Mouse (Mus musculus) limb, embryonic 10.5 days (tissue): ENCODE measurements around the gene Nif3l1. TPM values are rescaled to one million over a fixed set of nuclear protein-coding genes. Genes with fewer than 3 reads are reported as not detected.

Source experiments
- polyA plus RNA-seq: library from polyadenylated mRNA; unstranded; fragments of >200 nt; fragmentation: Nextera tagmentation; extraction: Ambion mirVana; gene quantifications from 2 replicates; pipeline ENCODE4 v1.2.1, GENCODE M21; 2016

The Nif3l1 gene
- polyA plus RNA-seq, 1 experiment from 2014 or later, result 77.7 TPM

Other genes starting within 250 kb of the Nif3l1 start
- gene Aox4, start 234.8 kb upstream of the Nif3l1 start, polyA plus RNA-seq, result 0.04 and 0.14 TPM in 2 replicates
- gene Aox2, start 166.8 kb upstream of the Nif3l1 start, polyA plus RNA-seq, result 0.03 TPM in 1 of 2 replicates, not detected in the other
- gene Bzw1, start 52.3 kb upstream of the Nif3l1 start, polyA plus RNA-seq, result 419 and 449 TPM in 2 replicates
- gene Clk1, start 21.1 kb upstream of the Nif3l1 start, polyA plus RNA-seq, result 111 and 153 TPM in 2 replicates
- 61.5 and 64.8 TPM in 2 replicates for gene Ppil3, start 335 bp downstream of the Nif3l1 start, polyA plus RNA-seq
- gene Orc2, start 60.0 kb downstream of the Nif3l1 start, polyA plus RNA-seq, result 50.1 and 55.6 TPM in 2 replicates
- 4.8 and 6.0 TPM in 2 replicates for gene Fam126b, start 141.2 kb downstream of the Nif3l1 start, polyA plus RNA-seq
- 140 and 144 TPM in 2 replicates for gene Ndufb3, start 141.2 kb downstream of the Nif3l1 start, polyA plus RNA-seq